Mouse (Mus musculus) liver, adult 2 months (tissue): ENCODE results near the gene Psenen.

ENCODE experiments used
- CTCF ChIP-seq: fragments of 200-500 bp; IDR thresholded peaks from 2 replicates; pipeline ENCODE4 v1.5.1; 2011; ENCODE audit warnings: low read depth, low read length, control low read depth
- POLR2A ChIP-seq: fragments of 200-500 bp; IDR thresholded peaks from 2 replicates; pipeline ENCODE4 v1.6.1; 2011; ENCODE audit warnings: low read length, control low read depth; ENCODE audit not compliant: insufficient read depth; ENCODE audit errors: extremely low read depth

DNA sequence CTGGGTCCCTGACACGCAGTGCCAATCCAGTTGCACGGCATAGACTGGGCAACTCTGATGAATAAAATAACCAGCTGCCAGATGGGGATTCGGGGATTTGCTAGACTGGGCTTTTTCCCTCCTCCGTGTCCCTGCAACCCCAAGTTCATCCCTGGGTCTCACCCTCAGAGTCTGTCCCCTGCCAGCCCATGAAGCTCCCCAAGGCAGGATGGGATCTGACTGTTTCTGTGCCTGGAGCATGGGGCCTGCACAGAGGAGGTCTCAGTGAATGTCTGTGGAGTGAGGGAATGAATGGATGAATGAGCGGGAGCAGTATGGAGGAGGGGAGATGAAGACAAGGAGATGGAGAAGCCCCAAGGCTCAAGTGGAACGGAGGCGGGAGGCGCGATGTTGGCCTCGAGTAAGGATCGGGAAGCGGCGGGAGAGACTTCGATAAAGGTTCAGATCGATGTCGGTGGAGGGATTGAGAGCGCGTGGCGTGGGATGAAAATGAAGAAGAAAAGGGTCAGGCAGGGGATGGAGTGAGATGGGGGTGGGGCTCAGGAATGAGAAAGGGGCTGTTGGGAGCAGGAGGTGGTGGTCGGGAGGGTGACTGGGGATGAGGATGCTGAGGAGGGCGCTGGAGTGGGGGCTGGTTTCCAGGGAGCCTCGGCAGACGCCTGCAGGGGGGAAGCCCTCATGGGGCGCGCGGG, 29.3 kb downstream of the Psenen start:
- TF ChIP-seq CTCF: no peak
- no peak for TF ChIP-seq POLR2A
